Mouse (Mus musculus): ENCODE data around the gene Gprc5c.

DNA sequence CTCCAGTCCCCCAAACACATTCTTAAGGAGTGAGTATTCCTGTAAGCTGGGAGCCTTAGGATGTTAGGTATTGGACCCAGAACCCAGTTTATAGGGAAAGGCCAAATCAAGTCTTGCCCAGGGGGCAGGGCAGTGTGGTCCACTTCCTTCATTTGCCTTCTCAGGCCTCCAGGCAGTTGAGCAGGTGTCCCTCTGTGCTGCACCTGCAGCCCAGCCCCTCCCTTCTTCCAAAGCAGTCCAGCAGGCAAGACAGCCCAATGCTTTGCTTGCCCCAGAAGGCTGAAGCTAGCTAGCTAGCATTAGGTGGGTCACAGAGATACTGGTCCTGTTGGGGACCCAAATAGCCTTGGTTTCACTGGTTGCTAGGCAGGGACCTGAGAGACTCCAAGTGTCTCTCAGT, 29.2 kb downstream of the Gprc5c start:
- TF ChIP-seq CTCF (IDR thresholded peaks at IDR 0.05; ENCODE audit: low read depth), result no peak
- no peak for TF ChIP-seq EP300 (IDR thresholded peaks at IDR 0.05; ENCODE audit: low read depth)

Data from liver, postnatal 0 days (tissue).